Mouse (Mus musculus) heart, adult 2 months (tissue): Measurements from ENCODE around the gene Nfic.

ENCODE experiments used
- CTCF ChIP-seq: fragments of 200-600 bp; IDR thresholded peaks from 2 replicates; pipeline ENCODE4 v1.8.1; 2022; ENCODE audit warnings: antibody characterized with exemption, mild to moderate bottlenecking, moderate library complexity
- EP300 ChIP-seq: fragments of 200-500 bp; IDR thresholded peaks from 2 replicates; pipeline ENCODE4 v1.6.1; 2011; ENCODE audit warnings: low read depth, low read length, control low read depth; ENCODE audit not compliant: insufficient read depth
- POLR2A ChIP-seq: fragments of 200-500 bp; IDR thresholded peaks from 2 replicates; pipeline ENCODE4 v1.6.1; 2011; ENCODE audit warnings: mild to moderate bottlenecking, low read depth, low read length, control low read depth; ENCODE audit not compliant: insufficient read depth

DNA sequence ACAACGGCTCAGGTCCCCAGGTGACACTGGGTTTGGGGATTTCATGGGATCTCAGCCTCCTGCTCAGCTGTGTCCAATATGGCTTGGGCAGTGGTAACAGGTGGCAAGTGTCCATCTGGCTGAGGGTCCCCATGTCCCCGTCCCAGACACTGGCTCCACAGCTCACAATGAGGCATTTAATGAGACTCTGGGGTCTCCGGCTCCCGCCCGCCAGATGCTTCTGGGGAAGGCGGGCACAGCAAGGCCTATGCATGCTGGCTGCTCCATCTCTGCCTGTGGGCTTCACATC is 88.3 kb downstream of the Nfic start:
- no peak for TF ChIP-seq CTCF
- no peak for TF ChIP-seq EP300
- no peak for TF ChIP-seq POLR2A
